Mouse (Mus musculus) inflammation-experienced regulatory T-cells, adult 16 weeks (primary cell): ENCODE data around the gene Tnrc6c. TPM values are rescaled to one million over a fixed set of nuclear protein-coding genes. Genes with fewer than 3 reads are reported as not detected.

Experiments used
- polyA plus RNA-seq: library from polyadenylated mRNA; unstranded; fragments of 100-300 nt; shearing (Covaris generic); gene quantifications from one replicate; pipeline ENCODE4 v1.2.1, GENCODE M21; 2017

Gene Tnrc6c
- polyA plus RNA-seq = 9.7 TPM

DNA sequence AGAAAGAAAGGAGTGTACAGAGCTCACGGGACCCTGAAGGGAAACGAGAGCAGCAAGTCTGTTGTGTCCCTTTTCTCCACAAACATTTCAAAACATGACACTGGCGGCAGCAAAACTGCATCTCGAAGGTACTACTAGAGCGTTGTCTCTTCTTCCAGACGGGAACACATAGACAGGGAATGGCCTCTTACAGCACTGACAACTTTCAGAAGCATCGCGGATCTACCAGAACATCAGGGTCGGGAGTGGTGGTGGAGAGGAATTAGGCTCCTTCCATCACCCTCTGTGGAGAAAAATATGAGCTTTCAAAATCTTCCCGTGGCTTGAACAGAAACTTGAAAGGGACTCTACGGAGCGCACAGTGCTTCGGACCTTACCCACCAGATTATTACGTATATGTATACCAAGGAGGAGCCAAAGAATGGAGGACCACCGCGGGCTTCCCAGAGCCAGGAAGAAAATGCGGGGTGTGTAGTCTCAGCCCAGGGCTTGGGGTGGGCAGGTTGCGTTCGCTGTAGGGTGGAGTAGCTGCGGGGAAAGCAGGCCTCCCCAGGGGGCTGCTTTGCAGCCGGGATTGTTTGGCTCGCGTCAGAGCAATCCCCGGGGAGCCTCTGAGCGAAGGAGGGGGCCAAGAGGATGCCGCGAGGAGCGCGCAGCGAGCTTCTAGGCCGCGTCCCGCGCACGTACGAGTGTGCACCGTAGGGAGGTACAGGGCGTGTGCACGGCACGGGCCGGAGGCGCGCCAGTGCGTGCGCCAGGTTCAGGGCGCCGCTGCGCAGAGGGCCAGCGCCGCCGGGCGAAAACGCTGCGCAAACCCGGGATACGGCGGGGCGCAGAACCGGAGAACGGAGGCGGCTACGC lies at the start of gene Tnrc6c:
TSS of gene Tnrc6c (plus strand) at position 799 of the 861 bp plus-strand sequence.

DNA sequence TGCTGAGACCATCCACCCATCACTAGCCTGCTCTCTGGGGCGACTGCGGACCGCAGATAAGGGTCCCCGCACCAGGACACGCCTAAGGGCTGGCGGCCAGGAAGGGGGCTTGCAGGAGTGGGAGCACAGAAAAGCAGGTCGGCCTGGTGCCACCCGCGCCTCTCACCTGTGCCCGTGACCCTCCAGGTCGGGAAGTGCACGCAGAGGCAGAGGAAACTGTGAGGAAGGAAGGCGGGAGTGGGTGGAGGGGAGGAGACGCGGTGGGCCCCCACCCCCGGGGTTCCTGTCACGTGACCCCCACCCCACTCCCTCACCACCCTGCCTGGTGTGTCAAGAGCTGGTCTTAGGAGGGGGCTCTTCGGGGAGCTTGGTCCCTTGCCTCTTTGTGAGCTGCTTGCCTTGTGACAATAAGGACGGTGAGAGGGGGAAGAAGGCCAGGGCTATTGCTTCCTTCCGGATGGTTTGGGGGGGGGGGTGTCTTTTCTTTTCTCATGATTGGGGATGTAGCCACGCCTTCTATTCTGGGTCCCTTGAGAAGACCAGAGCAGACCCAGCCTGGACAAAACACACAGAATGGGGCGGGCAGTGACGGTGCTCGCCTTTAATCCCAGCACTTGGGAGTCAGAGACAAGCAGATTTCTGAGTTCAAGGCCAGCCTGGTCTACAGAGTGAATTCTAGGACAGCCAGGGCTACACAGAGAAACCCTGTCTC lies 128.1 kb downstream of the Tnrc6c start, which contains the start of the genes Tmc8 and Tmc6:
TSS of gene Tmc8 (plus strand) at position 84 of the 712 bp plus-strand sequence.
TSS of gene Tmc6 (minus strand) at position 206 of the 712 bp plus-strand sequence.

GRCm38 (mm10) chr11:117797511-117798159 lies 143.5 kb downstream of the Tnrc6c start, which contains the start of gene 6030468B19Rik:
TSS of gene 6030468B19Rik (plus strand) at chr11:117797660.

GRCm38 (mm10) chr11:117809407-117810311 lies 155.6 kb downstream of the Tnrc6c start, which contains the start of the genes Gm20708 and Syngr2:
TSS of gene Gm20708 (plus strand) at chr11:117809668.
TSS of gene Syngr2 (plus strand) at chr11:117809668.

Other genes with a start within 250 kb of the Tnrc6c start
- not detected for gene Gm11733, start 169.9 kb upstream of the Tnrc6c start, polyA plus RNA-seq
- 137 TPM for gene Tmc8, start 127.8 kb downstream of the Tnrc6c start, polyA plus RNA-seq
- gene Tmc6, start 127.9 kb downstream of the Tnrc6c start, polyA plus RNA-seq = 162 TPM
- gene 6030468B19Rik, start 143.4 kb downstream of the Tnrc6c start, polyA plus RNA-seq = 0.55 TPM
- 2.3 TPM for gene Gm20708, start 155.4 kb downstream of the Tnrc6c start, polyA plus RNA-seq
- gene Syngr2, start 155.4 kb downstream of the Tnrc6c start, polyA plus RNA-seq = 209 TPM
- gene Afmid, start 171.6 kb downstream of the Tnrc6c start, polyA plus RNA-seq = 26.0 TPM
- 39.1 TPM for gene Tk1, start 171.8 kb downstream of the Tnrc6c start, polyA plus RNA-seq
- 23.7 TPM for gene Birc5, start 195.0 kb downstream of the Tnrc6c start, polyA plus RNA-seq
- not detected for gene Tmem235, start 206.5 kb downstream of the Tnrc6c start, polyA plus RNA-seq
- 24.6 TPM for gene Tha1, start 219.2 kb downstream of the Tnrc6c start, polyA plus RNA-seq